Mouse (Mus musculus) c-Kit-positive CD71-negative TER-119-negative erythroid progenitor cells, embryonic 14.5 days (primary cell): Measurements from ENCODE around the gene Zfp750.

Source experiments
- DNase-seq: peaks from one replicate; pipeline ENCODE4 v3.0.0-alpha.2; 2013; ENCODE audit warnings: low read depth

Zfp750 gene

GRCm38 (mm10) chr11:121519131-121519530 lies at the start of gene Zfp750:
Gene Zfp750 (minus strand): TSS chr11:121519333.
- no peak for DNase-seq

- no peak for DNase-seq
Measured at GRCm38 (mm10) chr11:121564265-121564664, 45.1 kb upstream of the Zfp750 start.

- DNase-seq: no peak
Measured at GRCm38 (mm10) chr11:121563312-121563711, 44.2 kb upstream of the Zfp750 start.

GRCm38 (mm10) chr11:121560294-121560663 lies 41.1 kb upstream of the Zfp750 start:
- DNase-seq: no peak

- peak; percentile 41 for DNase-seq
Measured at GRCm38 (mm10) chr11:121559527-121560293, 40.6 kb upstream of the Zfp750 start.

- no peak for DNase-seq
Measured at GRCm38 (mm10) chr11:121558522-121558921, 39.4 kb upstream of the Zfp750 start.

- DNase-seq: no peak
Measured at GRCm38 (mm10) chr11:121557946-121558345, 38.8 kb upstream of the Zfp750 start.

- no peak for DNase-seq
Measured at GRCm38 (mm10) chr11:121556727-121557126, 37.6 kb upstream of the Zfp750 start.

GRCm38 (mm10) chr11:121553458-121553857 lies 34.3 kb upstream of the Zfp750 start:
- no peak for DNase-seq

- DNase-seq: no peak
Measured at GRCm38 (mm10) chr11:121552846-121553457, 33.8 kb upstream of the Zfp750 start.

GRCm38 (mm10) chr11:121552167-121552566 lies 33.0 kb upstream of the Zfp750 start:
- DNase-seq: no peak

GRCm38 (mm10) chr11:121551206-121551799 lies 32.2 kb upstream of the Zfp750 start:
- no peak for DNase-seq

GRCm38 (mm10) chr11:121549843-121550647 lies 30.9 kb upstream of the Zfp750 start:
- DNase-seq: no peak

GRCm38 (mm10) chr11:121548996-121549842 lies 30.1 kb upstream of the Zfp750 start:
- DNase-seq: no peak

- DNase-seq: no peak
Measured at GRCm38 (mm10) chr11:121547925-121548324, 28.8 kb upstream of the Zfp750 start.

- DNase-seq: no peak
Measured at GRCm38 (mm10) chr11:121547234-121547633, 28.1 kb upstream of the Zfp750 start.

- no peak for DNase-seq
Measured at GRCm38 (mm10) chr11:121545398-121546034, 26.4 kb upstream of the Zfp750 start.

GRCm38 (mm10) chr11:121544755-121545397 lies 25.7 kb upstream of the Zfp750 start:
- no peak for DNase-seq

- DNase-seq: no peak
Measured at GRCm38 (mm10) chr11:121543922-121544321, 24.8 kb upstream of the Zfp750 start.

GRCm38 (mm10) chr11:121543287-121543856 lies 24.2 kb upstream of the Zfp750 start:
- no peak for DNase-seq
